Mouse (Mus musculus) embryonic facial prominence, embryonic 13.5 days (tissue): Measurements from ENCODE around the gene Caln1. TPM values are rescaled to one million over a fixed set of nuclear protein-coding genes. Genes with fewer than 3 reads are reported as not detected.
A peak's percentile ranks its signal among the peaks of the same experiment; 100 is the strongest.

Experiments used
- ATAC-seq: fragments of 200-750 bp; cut with Nextera tagmentation; 2 replicates; pipeline ENCODE4 v1.8.0; 2017; ENCODE audit warnings: low read depth; ENCODE audit not compliant: insufficient number of reproducible peaks, insufficient read depth, low FRiP score, low TSS enrichment
- H3K27ac ChIP-seq: fragments of 300-500 bp; sonication (generic); 2 replicates; pipeline ENCODE4 v1.5.1; 2015; ENCODE audit warnings: moderate library complexity, mild to moderate bottlenecking, inconsistent platforms
- H3K27me3 ChIP-seq: fragments of 300-500 bp; sonication (generic); 2 replicates; pipeline ENCODE4 v1.6.1; 2015; ENCODE audit warnings: mild to moderate bottlenecking, inconsistent platforms
- H3K36me3 ChIP-seq: fragments of 300-500 bp; sonication (generic); 2 replicates; pipeline ENCODE4 v1.6.1; 2015; ENCODE audit warnings: mild to moderate bottlenecking, inconsistent platforms
- H3K4me1 ChIP-seq: fragments of 300-500 bp; sonication (generic); 2 replicates; pipeline ENCODE4 v1.6.1; 2015; ENCODE audit warnings: inconsistent platforms
- H3K4me2 ChIP-seq: fragments of 300-500 bp; sonication (generic); 2 replicates; pipeline ENCODE4 v1.6.1; 2015; ENCODE audit warnings: moderate library complexity, mild to moderate bottlenecking, inconsistent platforms
- H3K4me3 ChIP-seq: fragments of 300-500 bp; sonication (generic); 2 replicates; pipeline ENCODE4 v1.5.1; 2015; ENCODE audit warnings: mild to moderate bottlenecking, inconsistent platforms
- H3K9ac ChIP-seq: fragments of 300-500 bp; sonication (generic); 2 replicates; pipeline ENCODE4 v1.6.1; 2015; ENCODE audit warnings: mild to moderate bottlenecking, inconsistent platforms
- H3K9me3 ChIP-seq: fragments of 300-500 bp; sonication (generic); 2 replicates; pipeline ENCODE4 v1.6.1; 2016; ENCODE audit warnings: inconsistent platforms
- WGBS: fragments of 180-500 bp; shearing (Covaris S2); methylation state at CpG from one replicate; pipeline ENCODE4 v1.1.7; 2015; ENCODE audit warnings: mixed read lengths; 5-methylcytosine and 5-hydroxymethylcytosine counted together
- polyA plus RNA-seq: library from polyadenylated mRNA; unstranded; fragments of >200 nt; fragmentation: Nextera tagmentation; extraction: Ambion mirVana; gene quantifications from 2 replicates; pipeline ENCODE4 v1.2.1, GENCODE M21; 2015

Gene Caln1
- polyA plus RNA-seq, 1 experiment from 2014 or later: 2.7 TPM

- WGBS: 71% methylated on average over 4 of the region's 4 CpGs
- Histone ChIP-seq H3K27me3 (no peaks in the 10 kb centered on the region), H3K36me3 (no peaks in the 10 kb centered on the region), H3K4me3 (no peak overlapping the region), H3K27ac (no peak overlapping the region), H3K9ac (no peak overlapping the region), H3K9me3 (no peaks in the 10 kb centered on the region), H3K4me1 (no peaks in the 10 kb centered on the region), H3K4me2 (no peak overlapping the region)
- ATAC-seq: no peak
Observed at GRCm38 (mm10) chr5:130820021-130820648, 450.9 kb downstream of the Caln1 start.

GRCm38 (mm10) chr5:130820661-130821060 is 451.4 kb downstream of the Caln1 start:
- no peak for ATAC-seq
- no peak overlapping the region for H3K27ac ChIP-seq
- H3K9me3 ChIP-seq: no peaks in the 10 kb centered on the region
- H3K4me2 ChIP-seq: no peak overlapping the region
- H3K4me3 ChIP-seq: no peak overlapping the region
- WGBS: 89% methylated on average over 5 of the region's 5 CpGs
- H3K36me3 ChIP-seq: no peaks in the 10 kb centered on the region
- no peaks in the 10 kb centered on the region for H3K4me1 ChIP-seq
- no peaks in the 10 kb centered on the region for H3K27me3 ChIP-seq
- no peak overlapping the region for H3K9ac ChIP-seq

GRCm38 (mm10) chr5:130825797-130826196 is 456.5 kb downstream of the Caln1 start:
- Histone ChIP-seq H3K27ac (no peak overlapping the region), H3K36me3 (no peaks in the 10 kb centered on the region), H3K9me3 (0 out of 2 replicates have a peak, but pooled peaks cover 2% of the 10 kb centered on the region), H3K4me1 (no peaks in the 10 kb centered on the region), H3K9ac (no peak overlapping the region), H3K4me2 (no peak overlapping the region), H3K4me3 (no peak overlapping the region), H3K27me3 (no peaks in the 10 kb centered on the region)
- WGBS: 83% methylated on average over 2 of the region's 2 CpGs
- ATAC-seq: no peak

GRCm38 (mm10) chr5:130848562-130848961 is 479.3 kb downstream of the Caln1 start:
- no peak for ATAC-seq
- no peak overlapping the region for H3K4me3 ChIP-seq

GRCm38 (mm10) chr5:130849610-130850009 is 480.4 kb downstream of the Caln1 start:
- no peaks in the 10 kb centered on the region for H3K36me3 ChIP-seq
- H3K27ac ChIP-seq: no peak overlapping the region
- H3K4me1 ChIP-seq: peaks cover 11% of the 10 kb centered on the region
- no peaks in the 10 kb centered on the region for H3K9me3 ChIP-seq
- no peak overlapping the region for H3K9ac ChIP-seq
- H3K4me2 ChIP-seq: no peak overlapping the region
- H3K4me3 ChIP-seq: no peak overlapping the region
- no peak for ATAC-seq
- 68% methylated on average over 4 of the region's 4 CpGs for WGBS
- H3K27me3 ChIP-seq: no peaks in the 10 kb centered on the region

More at GRCm38 (mm10) chr5:130848562-130848961, 479.3 kb downstream of the Caln1 start:
- Histone ChIP-seq H3K4me2 (no peak overlapping the region), H3K9ac (no peak overlapping the region), H3K36me3 (no peaks in the 10 kb centered on the region), H3K9me3 (no peaks in the 10 kb centered on the region), H3K4me1 (peaks cover 11% of the 10 kb centered on the region), H3K27ac (no peak overlapping the region), H3K27me3 (no peaks in the 10 kb centered on the region)
- whole genome bisulfite sequencing: 79% methylated on average over 6 of the region's 6 CpGs

- no peak for ATAC-seq
- Histone ChIP-seq H3K9ac (peak overlapping the region; percentile 60; the same call in 1 of the 2 replicates), H3K4me1 (peaks cover 11% of the 10 kb centered on the region)
Observed at GRCm38 (mm10) chr5:130852182-130852581, 482.9 kb downstream of the Caln1 start.

GRCm38 (mm10) chr5:130853371-130853770 is 484.1 kb downstream of the Caln1 start:
- no peak; the same call in 1 of the 2 replicates for ATAC-seq
- H3K27me3 ChIP-seq: no peaks in the 10 kb centered on the region
- H3K4me2 ChIP-seq: no peak overlapping the region
- no peaks in the 10 kb centered on the region for H3K9me3 ChIP-seq
- under 1% methylated on average over 10 of the region's 10 CpGs for WGBS
- no peak overlapping the region for H3K27ac ChIP-seq
- no peak overlapping the region for H3K4me3 ChIP-seq
- H3K4me1 ChIP-seq: peaks cover 11% of the 10 kb centered on the region
- H3K9ac ChIP-seq: no peak overlapping the region
- H3K36me3 ChIP-seq: no peaks in the 10 kb centered on the region

More at GRCm38 (mm10) chr5:130852182-130852581, 482.9 kb downstream of the Caln1 start:
- H3K36me3 ChIP-seq: no peaks in the 10 kb centered on the region
- peak overlapping the region; percentile 52 for H3K4me2 ChIP-seq
- 6% methylated on average over 11 of the region's 11 CpGs for WGBS
- H3K27me3 ChIP-seq: no peaks in the 10 kb centered on the region
- H3K27ac ChIP-seq: no peak overlapping the region
- peak overlapping the region; percentile 31 for H3K4me3 ChIP-seq
- no peaks in the 10 kb centered on the region for H3K9me3 ChIP-seq

- H3K36me3 ChIP-seq: no peaks in the 10 kb centered on the region
- no peaks in the 10 kb centered on the region for H3K9me3 ChIP-seq
- no peak overlapping the region for H3K27ac ChIP-seq
- no peak overlapping the region for H3K4me3 ChIP-seq
- no peaks in the 10 kb centered on the region for H3K27me3 ChIP-seq
- no peak for ATAC-seq
- no peak overlapping the region for H3K9ac ChIP-seq
- no peak overlapping the region for H3K4me2 ChIP-seq
- H3K4me1 ChIP-seq: peaks cover 11% of the 10 kb centered on the region
- 74% methylated on average over 7 of the region's 7 CpGs for WGBS
Observed at GRCm38 (mm10) chr5:130854430-130854829, 485.2 kb downstream of the Caln1 start.

- WGBS: 26% methylated on average over 8 of the region's 8 CpGs
- H3K36me3 ChIP-seq: no peaks in the 10 kb centered on the region
- no peaks in the 10 kb centered on the region for H3K4me1 ChIP-seq
- H3K4me3 ChIP-seq: no peak overlapping the region
- H3K27ac ChIP-seq: no peak overlapping the region
- no peaks in the 10 kb centered on the region for H3K9me3 ChIP-seq
- H3K4me2 ChIP-seq: no peak overlapping the region
- no peaks in the 10 kb centered on the region for H3K27me3 ChIP-seq
- H3K9ac ChIP-seq: no peak overlapping the region
- ATAC-seq: no peak
Observed at GRCm38 (mm10) chr5:130858148-130858547, 488.9 kb downstream of the Caln1 start.

GRCm38 (mm10) chr5:130858706-130859105 is 489.5 kb downstream of the Caln1 start:
- Histone ChIP-seq H3K27me3 (no peaks in the 10 kb centered on the region), H3K36me3 (no peaks in the 10 kb centered on the region), H3K4me3 (no peak overlapping the region), H3K9ac (no peak overlapping the region), H3K9me3 (no peaks in the 10 kb centered on the region), H3K4me1 (no peaks in the 10 kb centered on the region), H3K27ac (no peak overlapping the region), H3K4me2 (no peak overlapping the region)
- 76% methylated on average over 3 of the region's 3 CpGs for WGBS
- no peak for ATAC-seq

GRCm38 (mm10) chr5:130859736-130860135 is 490.5 kb downstream of the Caln1 start:
- Histone ChIP-seq H3K9me3 (no peaks in the 10 kb centered on the region), H3K4me3 (no peak overlapping the region), H3K36me3 (no peaks in the 10 kb centered on the region), H3K27me3 (no peaks in the 10 kb centered on the region), H3K9ac (no peak overlapping the region), H3K27ac (no peak overlapping the region), H3K4me2 (no peak overlapping the region), H3K4me1 (no peaks in the 10 kb centered on the region)
- WGBS: 25% methylated on average over 6 of the region's 6 CpGs
- ATAC-seq: no peak

- no peaks in the 10 kb centered on the region for H3K9me3 ChIP-seq
- no peak overlapping the region for H3K9ac ChIP-seq
- H3K4me2 ChIP-seq: no peak overlapping the region
- 52% methylated on average over 5 of the region's 5 CpGs for WGBS
- H3K27ac ChIP-seq: no peak overlapping the region
- no peaks in the 10 kb centered on the region for H3K4me1 ChIP-seq
- no peaks in the 10 kb centered on the region for H3K27me3 ChIP-seq
- H3K36me3 ChIP-seq: no peaks in the 10 kb centered on the region
- ATAC-seq: no peak
- H3K4me3 ChIP-seq: no peak overlapping the region
Observed at GRCm38 (mm10) chr5:130862302-130862701, 493.0 kb downstream of the Caln1 start.
